Mouse (Mus musculus) NIH3T3 (cell line): ENCODE data around the gene Tagln3.

Experiments
- DNase-seq: peaks from one replicate; pipeline ENCODE4 v3.0.0-alpha.2; 2012; ENCODE audit warnings: low read depth

The Tagln3 gene

GRCm38 (mm10) chr16:45724061-45724741, at the start of gene Tagln3:
Tagln3 (minus strand) TSS chr16:45724608.
- DNase-seq: no peak

GRCm38 (mm10) chr16:45770914-45771313, 46.5 kb upstream of the Tagln3 start:
- DNase-seq: no peak

- DNase-seq: no peak
Measured at GRCm38 (mm10) chr16:45767853-45768640, 43.6 kb upstream of the Tagln3 start.

GRCm38 (mm10) chr16:45767434-45767833, 43.0 kb upstream of the Tagln3 start:
- no peak for DNase-seq

- DNase-seq: no peak
Measured at GRCm38 (mm10) chr16:45765801-45766494, 41.5 kb upstream of the Tagln3 start.

GRCm38 (mm10) chr16:45765102-45765501, 40.7 kb upstream of the Tagln3 start:
- DNase-seq: no peak

- peak; percentile 67 for DNase-seq
Measured at GRCm38 (mm10) chr16:45762859-45763505, 38.6 kb upstream of the Tagln3 start.

GRCm38 (mm10) chr16:45761425-45761824, 37.0 kb upstream of the Tagln3 start:
- peak; percentile 32 for DNase-seq

- DNase-seq: no peak
Measured at GRCm38 (mm10) chr16:45758726-45759269, 34.4 kb upstream of the Tagln3 start.

- DNase-seq: no peak
Measured at GRCm38 (mm10) chr16:45757421-45758078, 33.1 kb upstream of the Tagln3 start.

- DNase-seq: peak; percentile 85
Measured at GRCm38 (mm10) chr16:45756855-45757254, 32.4 kb upstream of the Tagln3 start.

- peak; percentile 7 for DNase-seq
Measured at GRCm38 (mm10) chr16:45743591-45744144, 19.3 kb upstream of the Tagln3 start.

GRCm38 (mm10) chr16:45742615-45743476, 18.4 kb upstream of the Tagln3 start, which contains the start of gene Abhd10:
Abhd10 (minus strand) TSS chr16:45742955.
- peak; percentile 95 for DNase-seq

GRCm38 (mm10) chr16:45737880-45738279, 13.5 kb upstream of the Tagln3 start:
- DNase-seq: no peak

GRCm38 (mm10) chr16:45736724-45737123, 12.3 kb upstream of the Tagln3 start:
- DNase-seq: no peak

- DNase-seq: no peak
Measured at GRCm38 (mm10) chr16:45729163-45729562, 4.8 kb upstream of the Tagln3 start.

- DNase-seq: no peak
Measured at GRCm38 (mm10) chr16:45724742-45725102, 314 bp upstream of the Tagln3 start.

GRCm38 (mm10) chr16:45723172-45723901, 1.1 kb downstream of the Tagln3 start:
- DNase-seq: no peak

GRCm38 (mm10) chr16:45722460-45722951, 1.9 kb downstream of the Tagln3 start:
- no peak for DNase-seq
